Mouse (Mus musculus) ovary, postnatal 36 days (tissue): ENCODE data around the gene Olfr995.

Source experiments
- DNase-seq: peaks from one replicate; pipeline ENCODE4 v3.0.0; 2022; ENCODE audit warnings: low spot score, mixed read lengths

The Olfr995 gene

GRCm38 (mm10) chr2:85443539-85443938, at the start of gene Olfr995:
Gene Olfr995 (minus strand): TSS chr2:85443639.
- no peak for DNase-seq

GRCm38 (mm10) chr2:85490396-85490795, 47.0 kb upstream of the Olfr995 start:
- DNase-seq = no peak

DNA sequence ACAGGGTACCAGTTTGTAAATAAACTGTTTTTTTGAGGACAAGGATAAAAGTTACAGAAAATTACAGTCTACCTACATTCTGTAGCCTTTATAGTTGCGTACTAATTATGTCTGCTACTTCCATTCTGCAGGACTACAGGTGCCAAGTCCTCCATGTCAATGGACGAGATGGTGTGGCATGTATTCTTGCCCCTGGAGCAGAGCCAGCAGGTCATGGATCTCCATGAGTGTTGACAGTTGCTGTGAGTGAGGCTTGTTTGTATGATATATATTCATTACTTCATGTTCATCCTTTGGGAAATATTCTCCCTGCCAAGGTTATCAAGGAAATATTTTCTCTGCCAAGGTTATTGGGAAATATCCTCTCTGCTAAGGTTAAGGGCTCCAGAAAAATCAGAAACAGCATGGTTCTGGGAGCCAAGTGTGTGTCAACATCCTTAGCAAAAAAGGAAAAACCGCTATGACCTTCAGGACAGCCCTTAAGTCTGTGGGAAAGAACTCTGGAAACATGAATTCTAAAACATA, 23.4 kb upstream of the Olfr995 start:
- no peak for DNase-seq

DNA sequence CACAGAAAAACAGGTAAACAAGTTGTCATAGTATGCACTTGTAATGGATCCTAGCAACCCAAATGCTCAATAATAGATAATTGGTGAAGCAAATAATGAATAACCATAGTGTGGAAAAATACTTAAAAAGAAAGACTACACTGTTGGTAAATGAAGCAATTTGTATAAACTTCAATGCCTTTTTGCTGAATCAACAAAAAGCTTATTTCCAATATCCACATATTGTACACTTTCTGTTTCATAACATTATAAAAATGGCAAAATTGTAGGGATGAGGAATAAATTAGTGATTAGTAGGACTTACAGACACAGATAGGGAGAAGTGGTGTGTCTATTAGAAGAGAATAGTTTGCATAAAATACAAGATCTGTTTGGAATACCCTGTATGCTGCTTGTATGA, 893 bp downstream of the Olfr995 start:
- DNase-seq = no peak

GRCm38 (mm10) chr2:85436351-85436750, 7.1 kb downstream of the Olfr995 start, which contains the start of gene Olfr994:
Gene Olfr994 (minus strand): TSS chr2:85436451.
- DNase-seq = no peak

- no peak for DNase-seq
Observed at GRCm38 (mm10) chr2:85425893-85426292, 17.5 kb downstream of the Olfr995 start.

- DNase-seq = no peak
Observed at GRCm38 (mm10) chr2:85414777-85415176, 28.7 kb downstream of the Olfr995 start, which contains the start of gene Olfr993. Gene Olfr993 (minus strand): TSS chr2:85414877.

- DNase-seq = no peak
Observed at GRCm38 (mm10) chr2:85409369-85409768, 34.1 kb downstream of the Olfr995 start, which contains the start of gene Olfr992. Gene Olfr992 (minus strand): TSS chr2:85409469.
